Mouse (Mus musculus) lung, postnatal 0 days (tissue): ENCODE measurements around the gene Ubl7. TPM values are rescaled to one million over a fixed set of nuclear protein-coding genes. Genes with fewer than 3 reads are reported as not detected.

Experiments used
- ATAC-seq: fragments of 200-750 bp; cut with Nextera tagmentation; 2 replicates; pipeline ENCODE4 v1.8.0; 2017; ENCODE audit warnings: moderate library complexity
- DNase-seq: peaks from one replicate; pipeline ENCODE4 v3.0.0-alpha.2; 2016; ENCODE audit warnings: low spot score
- H3K27ac ChIP-seq: fragments of 300-500 bp; sonication (generic); 2 replicates; pipeline ENCODE4 v1.5.1; 2014; ENCODE audit warnings: antibody characterized with exemption, mild to moderate bottlenecking, low read length, mixed read lengths
- H3K27me3 ChIP-seq: fragments of 300-500 bp; sonication (generic); replicated peaks from 2 replicates; pipeline ENCODE4 v1.6.1; 2014; ENCODE audit warnings: low read length, mixed read lengths; ENCODE audit not compliant: insufficient read depth
- H3K36me3 ChIP-seq: fragments of 300-500 bp; sonication (generic); 2 replicates; pipeline ENCODE4 v1.6.1; 2014; ENCODE audit warnings: low read length, mixed read lengths; ENCODE audit not compliant: insufficient read depth
- H3K4me1 ChIP-seq: fragments of 300-500 bp; sonication (generic); 2 replicates; pipeline ENCODE4 v1.6.1; 2014; ENCODE audit warnings: antibody characterized with exemption, low read depth, low read length, mixed read lengths; ENCODE audit not compliant: insufficient read depth
- H3K4me2 ChIP-seq: fragments of 300-500 bp; sonication (generic); replicated peaks from 2 replicates; pipeline ENCODE4 v1.6.1; 2014; ENCODE audit warnings: low read depth, mild to moderate bottlenecking, low read length, moderate library complexity, mixed read lengths
- H3K4me3 ChIP-seq: fragments of 300-500 bp; sonication (generic); 2 replicates; pipeline ENCODE4 v1.5.1; 2014; ENCODE audit warnings: low read depth, low read length
- H3K9ac ChIP-seq: fragments of 300-500 bp; sonication (generic); replicated peaks from 2 replicates; pipeline ENCODE4 v1.6.1; 2014; ENCODE audit warnings: low read depth, mild to moderate bottlenecking
- H3K9me3 ChIP-seq: fragments of 300-500 bp; sonication (generic); 2 replicates; pipeline ENCODE4 v1.6.1; 2016; ENCODE audit warnings: low read length, mixed read lengths
- CTCF ChIP-seq: IDR thresholded peaks from 2 replicates; pipeline ENCODE4 v1.5.1; 2016; ENCODE audit warnings: antibody characterized with exemption, mild to moderate bottlenecking
- EP300 ChIP-seq: IDR thresholded peaks from 2 replicates; pipeline ENCODE4 v1.6.1; 2016; ENCODE audit warnings: antibody characterized with exemption, mild to moderate bottlenecking, control low read depth
- WGBS: fragments of 180-500 bp; shearing (Covaris S2); extraction: QIAGEN DNeasy Blood & Tissue Kit; methylation state at CpG from one replicate; pipeline ENCODE4 v1.1.7; 2014; 5-methylcytosine and 5-hydroxymethylcytosine counted together
- polyA plus RNA-seq: library from polyadenylated mRNA; unstranded; fragments of >200 nt; fragmentation: Nextera tagmentation; extraction: Ambion mirVana; gene quantifications from 2 replicates; pipeline ENCODE4 v1.2.1, GENCODE M21; 2015

The Ubl7 gene
- polyA plus RNA-seq, 1 experiment from 2014 or later = 120 TPM

DNA sequence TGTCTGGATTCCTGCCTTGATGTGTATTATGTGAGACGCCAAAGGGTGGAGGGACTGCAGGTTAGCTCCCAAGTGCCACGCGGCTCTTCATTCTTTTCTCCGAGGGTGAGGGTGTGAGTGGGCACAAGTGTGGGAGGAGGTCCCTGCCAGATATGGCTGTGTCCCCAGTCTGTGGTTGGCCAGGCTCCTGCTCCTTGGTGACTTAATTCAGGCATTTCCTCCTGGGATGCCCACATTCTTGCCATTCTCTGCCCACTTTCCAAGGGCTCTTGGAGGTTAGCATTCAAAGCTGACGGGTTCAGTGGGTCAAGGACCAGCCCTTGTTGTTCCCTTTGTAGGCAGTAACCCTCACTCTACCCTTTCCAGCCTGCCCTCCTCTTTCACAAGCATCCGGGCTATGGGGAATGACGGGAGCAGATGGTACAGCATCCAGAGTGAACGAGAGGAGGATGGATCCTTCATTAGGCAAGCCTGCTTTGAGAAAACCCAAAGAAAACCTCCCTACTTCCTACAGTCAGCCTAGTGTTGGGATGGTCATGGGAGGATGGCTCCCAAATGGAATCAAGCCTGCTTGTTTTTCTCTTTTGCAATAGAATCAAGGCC lies 38.4 kb downstream of the Ubl7 start:
- WGBS = 47% methylated on average over 8 of the region's 8 CpGs
- DNase-seq = peak; percentile 76

DNA sequence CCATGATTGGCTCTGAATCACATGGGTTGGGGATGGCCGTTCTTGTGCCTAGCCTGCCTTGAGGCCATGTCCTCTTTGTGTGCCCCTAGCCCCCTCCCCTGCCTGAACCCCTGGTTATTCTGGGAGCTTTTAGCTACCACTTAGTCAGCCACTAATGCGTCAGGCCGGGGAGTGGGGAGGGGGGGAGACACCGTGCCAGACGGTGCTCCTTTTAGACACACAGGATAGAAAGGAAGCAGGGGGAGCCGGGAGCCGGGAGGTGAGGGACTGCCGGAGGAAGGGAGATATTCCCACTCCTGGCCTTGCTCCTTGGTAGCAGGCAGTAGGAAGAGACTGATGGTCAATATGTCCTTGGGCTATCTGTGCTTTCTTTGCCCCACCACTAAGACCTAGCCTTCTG lies 39.1 kb downstream of the Ubl7 start:
- no peaks in the 10 kb centered on the region for H3K36me3 ChIP-seq
- H3K27me3 ChIP-seq = no peaks in the 10 kb centered on the region
- 29% methylated on average over 8 of the region's 8 CpGs for WGBS
- no peak for DNase-seq
- no peak overlapping the region for H3K4me3 ChIP-seq
- 0 out of 2 replicates have a peak overlapping the region, but pooled peaks have one; percentile 19 for H3K9ac ChIP-seq
- H3K27ac ChIP-seq = no peak overlapping the region
- TF ChIP-seq CTCF (no peak), EP300 (no peak)
- no peak; the same call in 1 of the 2 replicates for ATAC-seq
- H3K4me2 ChIP-seq = peak overlapping the region; percentile 27
- H3K4me1 ChIP-seq = peaks cover 19% of the 10 kb centered on the region; the same call in 1 of the 2 replicates
- H3K9me3 ChIP-seq = no peaks in the 10 kb centered on the region

More for the DNA sequence above, 38.4 kb downstream of the Ubl7 start:
- peak; percentile 90 for ATAC-seq
- Histone ChIP-seq H3K27me3 (no peaks in the 10 kb centered on the region), H3K9ac (no peak overlapping the region), H3K27ac (0 out of 2 replicates have a peak overlapping the region, but pooled peaks have one; percentile 20), H3K4me2 (0 out of 2 replicates have a peak overlapping the region, but pooled peaks have one; percentile 27), H3K4me1 (peaks cover 19% of the 10 kb centered on the region; the same call in 1 of the 2 replicates), H3K9me3 (no peaks in the 10 kb centered on the region), H3K4me3 (no peak overlapping the region), H3K36me3 (no peaks in the 10 kb centered on the region)
- TF ChIP-seq CTCF (no peak), EP300 (peak; percentile 84)

DNA sequence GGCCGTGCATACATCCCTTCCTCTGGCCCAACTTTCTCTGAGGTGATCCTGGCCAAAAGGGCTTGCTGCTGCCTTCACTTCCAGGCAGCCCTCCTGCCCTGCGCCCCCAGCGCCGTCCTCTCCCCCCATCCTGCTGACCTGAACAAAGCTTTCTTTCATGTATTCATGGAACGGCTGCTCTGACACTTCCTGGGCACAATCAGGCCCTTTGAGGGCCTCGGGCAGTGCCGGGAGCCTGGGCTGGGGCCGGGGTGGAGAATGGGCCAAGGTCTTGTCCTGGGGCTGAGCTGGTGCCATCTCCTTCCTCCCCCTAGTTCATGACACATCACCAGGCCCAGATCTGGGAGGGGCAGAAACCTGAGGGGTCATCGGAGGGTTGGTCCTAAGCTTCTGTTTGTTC lies 39.7 kb downstream of the Ubl7 start:
- 0 out of 2 replicates have a peak overlapping the region, but pooled peaks have one; percentile 9 for H3K9ac ChIP-seq
- WGBS = 39% methylated on average over 9 of the region's 9 CpGs
- ATAC-seq = no peak
- peak overlapping the region; percentile 27; the same call in 1 of the 2 replicates for H3K4me2 ChIP-seq
- H3K9me3 ChIP-seq = no peaks in the 10 kb centered on the region
- H3K4me1 ChIP-seq = peaks cover 19% of the 10 kb centered on the region; the same call in 1 of the 2 replicates
- no peaks in the 10 kb centered on the region; the same call in 1 of the 2 replicates for H3K36me3 ChIP-seq
- H3K27me3 ChIP-seq = no peaks in the 10 kb centered on the region
- H3K27ac ChIP-seq = no peak overlapping the region
- H3K4me3 ChIP-seq = no peak overlapping the region
- no peak for DNase-seq
- TF ChIP-seq CTCF = no peak
- no peak for TF ChIP-seq EP300

DNA sequence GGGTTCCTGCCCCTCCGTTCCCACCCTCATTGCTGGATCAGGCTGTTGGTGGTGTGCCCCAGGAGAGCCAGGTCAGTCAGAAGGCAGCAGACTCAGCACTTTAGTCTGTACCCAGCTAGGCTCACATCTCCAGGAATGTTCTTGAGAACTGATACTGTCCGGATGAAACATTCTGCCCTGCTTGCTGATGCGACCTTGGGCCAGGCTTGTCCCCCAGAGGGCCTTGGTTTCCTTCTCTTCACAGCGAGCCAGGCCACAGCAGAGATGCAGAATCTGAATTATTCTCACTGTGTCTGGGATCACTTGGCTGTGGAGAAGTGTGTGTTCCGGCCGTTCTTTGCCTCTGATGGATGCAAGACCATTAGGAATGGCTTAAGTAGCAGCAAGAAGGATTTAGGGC lies 41.2 kb downstream of the Ubl7 start:
- no peak for ATAC-seq
- no peak overlapping the region for H3K9ac ChIP-seq
- H3K4me2 ChIP-seq = no peak overlapping the region
- no peaks in the 10 kb centered on the region for H3K27me3 ChIP-seq
- no peak for TF ChIP-seq EP300
- TF ChIP-seq CTCF = no peak
- H3K36me3 ChIP-seq = no peaks in the 10 kb centered on the region; the same call in none of the 2 replicates
- no peak overlapping the region for H3K27ac ChIP-seq
- peaks cover 19% of the 10 kb centered on the region; the same call in 1 of the 2 replicates for H3K4me1 ChIP-seq
- no peak for DNase-seq
- WGBS = 80% methylated on average over 6 of the region's 6 CpGs
- no peaks in the 10 kb centered on the region for H3K9me3 ChIP-seq
- H3K4me3 ChIP-seq = no peak overlapping the region

DNA sequence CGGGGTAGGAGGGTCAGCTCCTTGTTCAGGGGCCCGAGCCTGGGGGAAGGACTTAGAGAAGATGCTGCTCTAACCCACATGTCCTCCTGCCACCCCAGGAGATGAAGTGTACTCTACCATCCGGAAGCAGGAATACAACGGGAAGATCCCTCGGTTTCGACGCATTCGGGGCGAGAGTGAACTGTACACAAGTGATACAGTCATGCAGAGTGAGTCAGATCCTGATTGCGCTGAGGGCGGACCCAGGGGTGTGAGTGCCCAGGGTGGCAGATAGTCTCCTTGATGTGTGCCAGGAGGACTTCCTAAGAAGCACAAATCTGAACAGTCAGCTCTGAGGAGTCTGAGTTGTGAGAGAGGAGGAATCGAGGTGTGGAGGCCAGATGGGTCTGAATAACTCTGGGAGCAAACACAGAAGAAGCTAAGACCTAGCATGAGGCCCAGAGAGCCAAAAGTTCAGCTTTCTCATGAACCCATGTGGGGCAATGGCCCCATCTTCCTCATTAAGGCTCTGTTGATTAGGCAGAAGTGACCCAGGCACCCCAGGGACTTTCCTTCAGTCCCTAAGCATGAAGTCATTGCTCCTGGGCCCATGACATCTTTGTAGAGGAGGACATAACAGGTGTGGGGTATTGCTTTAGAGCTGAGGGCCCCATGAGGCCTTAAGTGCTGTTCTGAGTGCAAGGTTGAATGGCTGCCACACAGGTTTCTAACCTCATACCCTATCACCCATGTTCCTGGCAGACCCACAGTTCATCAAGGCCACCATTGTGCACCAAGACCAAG lies 44.4 kb downstream of the Ubl7 start:
- no peaks in the 10 kb centered on the region; the same call in none of the 2 replicates for H3K36me3 ChIP-seq
- WGBS = 76% methylated on average over 12 of the region's 12 CpGs
- H3K9ac ChIP-seq = no peak overlapping the region
- no peaks in the 10 kb centered on the region for H3K27me3 ChIP-seq
- DNase-seq (no peak), ATAC-seq (no peak)
- no peak overlapping the region for H3K4me3 ChIP-seq
- no peak overlapping the region for H3K4me2 ChIP-seq
- no peak overlapping the region for H3K27ac ChIP-seq
- H3K4me1 ChIP-seq = peaks cover 6% of the 10 kb centered on the region; the same call in 1 of the 2 replicates
- no peak for TF ChIP-seq EP300
- no peak for TF ChIP-seq CTCF
- H3K9me3 ChIP-seq = no peaks in the 10 kb centered on the region

DNA sequence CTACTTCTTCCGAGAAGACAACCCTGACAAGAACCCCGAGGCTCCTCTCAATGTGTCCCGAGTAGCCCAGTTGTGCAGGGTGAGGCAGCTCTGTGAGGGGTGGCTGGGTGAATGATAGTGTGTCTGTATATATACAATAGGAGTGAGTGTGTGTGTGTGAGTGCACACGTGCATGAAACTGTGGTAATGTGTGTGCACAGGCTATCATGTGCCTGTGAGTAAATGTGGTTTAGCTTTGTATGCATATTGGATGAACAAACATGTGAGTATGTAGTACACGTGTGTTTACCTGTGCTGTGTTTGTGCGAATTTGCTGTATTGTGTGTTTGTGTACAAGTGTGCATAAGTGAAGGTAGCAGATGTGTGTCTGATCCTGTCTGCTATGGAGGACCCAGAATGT lies 45.0 kb downstream of the Ubl7 start:
- no peak for ATAC-seq
- TF ChIP-seq EP300 = no peak
- no peak overlapping the region for H3K4me2 ChIP-seq
- H3K4me1 ChIP-seq = 0 out of 2 replicates have a peak, but pooled peaks cover 4% of the 10 kb centered on the region
- 72% methylated on average over 6 of the region's 6 CpGs for WGBS
- H3K27ac ChIP-seq = no peak overlapping the region
- H3K9me3 ChIP-seq = no peaks in the 10 kb centered on the region
- H3K9ac ChIP-seq = no peak overlapping the region
- no peak overlapping the region for H3K4me3 ChIP-seq
- DNase-seq = no peak
- no peaks in the 10 kb centered on the region; the same call in none of the 2 replicates for H3K36me3 ChIP-seq
- H3K27me3 ChIP-seq = no peaks in the 10 kb centered on the region
